Mouse (Mus musculus) heart, postnatal 36 days (tissue): ENCODE data around the gene Anxa1. TPM values are rescaled to one million over a fixed set of nuclear protein-coding genes. Genes with fewer than 3 reads are reported as not detected.

Experiments used
- DNase-seq, 2 experiments: peaks; one replicate each; pipeline ENCODE4 v3.0.0; 2021 to 2022
- intact Hi-C: fragments of 180-260 bp; cut with DNase I; formaldehyde crosslinking; loops from one replicate; pipeline ENCODE4 v1.15.1; 2025
- total RNA-seq, 2 experiments: library from RNA; stranded (reverse); gene quantifications; 2 replicates each; pipeline ENCODE4 v1.2.3; 2021

The Anxa1 gene
- 10 to 100 TPM; 24.8 to 26.2 TPM for total RNA-seq

DNA sequence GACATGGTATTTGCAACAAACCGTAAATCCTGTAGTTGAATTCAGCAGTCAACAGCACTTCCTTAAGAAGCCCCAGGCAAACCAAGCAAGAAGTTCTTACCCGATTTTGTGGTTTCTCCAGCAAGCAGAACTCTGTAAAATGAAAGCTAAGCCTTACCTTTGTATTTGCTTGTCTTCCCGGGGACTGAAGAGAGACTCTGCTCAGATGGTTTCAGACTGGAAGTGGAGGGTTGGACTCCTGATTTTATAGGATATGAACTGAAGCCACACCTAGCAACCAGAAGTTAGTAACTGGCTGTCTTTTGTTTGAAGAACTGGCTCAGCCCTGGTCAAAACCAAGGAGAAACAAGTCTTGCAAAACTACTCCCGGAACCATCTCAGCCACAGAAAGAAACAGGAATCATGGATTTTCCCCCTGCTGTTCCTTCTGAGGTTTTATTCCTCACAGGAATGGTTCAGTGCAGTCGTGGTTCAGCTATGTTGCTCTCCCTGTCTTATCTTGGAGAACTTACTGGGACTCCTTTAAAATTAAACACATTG, at the start of gene Anxa1:
Gene Anxa1 (minus strand): TSS at position 490 of the 540 bp plus-strand sequence.
- DNase-seq, result peak; percentile 52 to 56
- intact Hi-C loops, result no loop called here

- intact Hi-C loops, result no loop called here
- peak in 1 of 2 experiments; percentile 3 for DNase-seq
Measured at GRCm38 (mm10) chr19:20437043-20437442, 46.3 kb upstream of the Anxa1 start.

GRCm38 (mm10) chr19:20434541-20434940, 43.8 kb upstream of the Anxa1 start:
- DNase-seq, result peak; percentile 57 to 74
- intact Hi-C loops, result loop anchor here (1.0 kb wide), 1 partner anchor 72 kb away; no protein-coding TSS in a partner anchor

DNA sequence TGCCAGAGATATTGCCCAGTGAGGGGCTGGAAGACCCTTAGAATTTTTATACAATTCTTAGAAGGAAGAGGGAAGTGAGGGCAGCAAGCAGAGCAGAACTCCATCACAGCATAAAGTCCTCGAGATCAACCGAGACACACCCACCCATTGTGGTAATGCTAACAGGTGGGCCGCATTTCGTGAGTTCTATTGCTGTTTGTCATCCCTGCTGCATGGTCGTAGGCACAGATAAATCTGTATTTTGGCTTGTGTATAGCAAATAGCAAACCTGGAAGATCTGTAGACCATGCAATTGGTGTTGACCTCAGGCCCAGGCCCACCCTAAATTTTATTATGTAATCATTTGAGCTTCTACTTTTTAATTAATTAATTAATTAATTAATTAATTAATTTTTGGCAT, 43.2 kb upstream of the Anxa1 start:
- intact Hi-C loops, result loop anchor here (1.0 kb wide), 1 partner anchor 72 kb away; no protein-coding TSS in a partner anchor
- no peak for DNase-seq

DNA sequence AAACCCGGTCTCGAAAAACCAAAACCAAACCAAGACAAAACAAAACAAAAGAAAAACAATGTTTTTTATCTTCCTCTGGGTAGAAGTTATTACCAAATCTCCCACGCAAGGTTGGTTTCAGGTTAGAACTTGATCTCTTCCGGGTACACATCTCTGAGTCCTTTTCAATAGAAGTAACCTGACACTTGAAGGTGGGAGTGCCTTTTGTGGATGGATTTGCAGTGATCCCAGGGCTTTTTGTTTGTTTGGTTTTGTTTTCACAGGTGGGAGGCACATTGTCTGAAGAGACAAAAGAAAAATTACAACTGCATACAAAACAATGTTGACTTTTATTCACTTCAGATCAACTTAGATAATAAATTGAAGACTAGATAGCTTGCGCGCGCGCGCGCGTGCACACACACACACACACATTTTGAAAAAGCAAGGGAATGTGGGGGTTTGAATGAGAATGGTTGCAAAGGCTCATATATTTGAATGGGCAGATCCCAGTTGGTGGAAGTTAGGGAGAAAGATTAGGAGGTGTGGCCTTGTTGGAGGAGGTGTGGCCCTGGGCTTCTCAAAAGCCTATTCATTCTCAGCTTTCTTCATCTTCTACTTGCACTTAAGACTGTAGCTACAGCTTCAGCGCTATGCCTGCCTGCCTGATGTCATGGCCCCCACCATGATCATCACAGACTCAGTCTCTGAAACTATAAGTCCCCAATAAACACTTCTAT, 35.9 kb upstream of the Anxa1 start:
- DNase-seq, result no peak
- intact Hi-C loops, result no loop called here

DNA sequence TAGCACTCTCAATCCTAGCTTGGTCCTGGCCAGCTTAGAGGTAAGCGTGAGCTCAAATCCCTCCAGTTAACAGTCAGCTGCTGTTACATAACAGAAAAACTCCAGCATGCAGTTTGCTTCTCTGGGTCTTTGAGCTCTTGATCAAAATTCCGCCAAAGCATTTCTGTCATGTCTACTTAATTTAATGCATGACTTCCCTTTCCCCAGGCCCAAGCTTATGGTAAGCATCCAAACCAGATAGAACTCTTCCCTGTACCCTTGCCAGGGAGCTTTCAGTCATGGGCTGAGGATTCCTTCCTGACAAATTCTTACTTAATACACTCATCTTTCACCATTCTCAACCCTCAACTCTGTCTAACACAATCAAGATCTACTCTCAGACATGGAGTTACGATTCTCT, 20.5 kb upstream of the Anxa1 start:
- intact Hi-C loops, result no loop called here
- DNase-seq, result no peak

DNA sequence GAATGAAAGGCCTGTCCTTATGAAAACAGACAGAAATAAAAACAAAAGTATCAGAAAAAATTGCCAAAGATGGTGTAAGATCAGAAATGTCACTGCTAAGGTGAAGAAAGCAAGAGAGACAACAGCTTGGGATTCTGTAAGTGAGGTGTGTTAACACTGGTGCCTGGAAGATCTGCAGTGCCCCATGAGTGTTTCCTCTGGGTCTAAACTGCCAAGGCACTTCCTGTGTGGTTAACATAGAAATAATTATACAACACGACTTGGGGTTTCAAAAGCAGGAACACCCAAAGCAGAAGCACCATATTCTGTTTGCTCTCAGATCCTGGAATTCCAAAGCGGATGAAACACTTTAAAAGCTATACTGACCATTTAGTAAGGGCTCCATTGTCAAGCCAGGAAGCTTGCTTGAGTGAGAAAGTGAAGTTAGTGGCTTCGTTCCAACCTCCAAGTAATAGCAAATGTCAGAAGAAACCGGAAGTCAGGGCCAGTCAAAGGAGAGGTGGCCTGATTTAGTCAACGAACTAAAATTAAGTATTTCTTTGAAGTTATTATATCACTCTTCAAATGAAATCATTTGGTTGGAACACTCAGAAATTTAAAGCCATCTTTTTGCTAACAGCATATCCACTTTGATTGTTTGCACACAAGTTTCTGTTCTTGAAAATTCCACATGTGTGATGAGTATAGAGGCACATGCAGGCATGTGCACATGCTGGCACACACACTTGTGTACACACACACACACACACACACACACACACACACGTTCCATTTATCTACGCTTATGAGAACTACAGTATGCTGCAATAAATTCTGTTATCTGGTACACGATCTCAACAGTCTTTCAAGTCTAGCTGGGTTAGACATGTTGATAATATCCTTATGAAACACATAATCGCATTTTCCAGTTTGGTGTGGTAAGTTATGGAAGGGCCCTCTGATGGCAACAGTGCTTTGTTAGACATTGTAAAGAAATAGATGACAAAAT, 19.1 kb upstream of the Anxa1 start:
- DNase-seq, result no peak
- intact Hi-C loops, result no loop called here

- intact Hi-C loops, result no loop called here
- no peak for DNase-seq
Measured at GRCm38 (mm10) chr19:20406475-20406874, 15.7 kb upstream of the Anxa1 start.

GRCm38 (mm10) chr19:20405015-20405414, 14.3 kb upstream of the Anxa1 start:
- no peak for DNase-seq
- intact Hi-C loops, result no loop called here

GRCm38 (mm10) chr19:20403740-20404139, 13.0 kb upstream of the Anxa1 start:
- intact Hi-C loops, result no loop called here
- no peak for DNase-seq

GRCm38 (mm10) chr19:20403219-20403618, 12.5 kb upstream of the Anxa1 start:
- DNase-seq, result no peak
- intact Hi-C loops, result no loop called here

GRCm38 (mm10) chr19:20402516-20403200, 11.9 kb upstream of the Anxa1 start:
- intact Hi-C loops, result no loop called here
- DNase-seq, result no peak

- intact Hi-C loops, result no loop called here
- no peak for DNase-seq
Measured at GRCm38 (mm10) chr19:20401961-20402360, 11.2 kb upstream of the Anxa1 start.

GRCm38 (mm10) chr19:20399187-20399586, 8.4 kb upstream of the Anxa1 start:
- no peak for DNase-seq
- intact Hi-C loops, result no loop called here

GRCm38 (mm10) chr19:20397092-20397491, 6.3 kb upstream of the Anxa1 start:
- intact Hi-C loops, result no loop called here
- no peak for DNase-seq

- DNase-seq, result no peak
Measured at GRCm38 (mm10) chr19:20393556-20394274, 3.0 kb upstream of the Anxa1 start.

GRCm38 (mm10) chr19:20389723-20390122, 1.0 kb downstream of the Anxa1 start:
- intact Hi-C loops, result no loop called here
- peak in 1 of 2 experiments; percentile 14 for DNase-seq

More at GRCm38 (mm10) chr19:20393556-20394274, 3.0 kb upstream of the Anxa1 start:
- intact Hi-C loops, result no loop called here

DNA sequence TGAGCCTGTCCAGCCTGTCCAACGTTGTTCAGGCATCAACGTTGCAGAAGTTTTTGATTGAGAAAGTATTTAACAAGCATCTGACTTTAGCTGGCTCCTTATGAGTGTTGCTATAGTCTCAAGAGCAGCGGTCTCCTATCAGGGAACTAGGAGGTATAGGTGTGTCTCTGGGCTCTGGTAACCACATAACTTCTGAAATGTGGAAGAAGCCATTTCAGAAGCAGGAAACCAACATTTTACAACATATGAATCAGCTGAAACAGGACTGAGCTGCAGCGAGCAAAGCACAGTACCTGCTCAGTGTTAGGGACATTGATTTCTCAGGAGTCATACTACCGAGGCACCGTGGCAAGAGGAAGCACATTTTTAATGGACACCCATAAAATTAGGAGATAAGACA, 1.5 kb downstream of the Anxa1 start:
- no peak for DNase-seq
- intact Hi-C loops, result no loop called here

DNA sequence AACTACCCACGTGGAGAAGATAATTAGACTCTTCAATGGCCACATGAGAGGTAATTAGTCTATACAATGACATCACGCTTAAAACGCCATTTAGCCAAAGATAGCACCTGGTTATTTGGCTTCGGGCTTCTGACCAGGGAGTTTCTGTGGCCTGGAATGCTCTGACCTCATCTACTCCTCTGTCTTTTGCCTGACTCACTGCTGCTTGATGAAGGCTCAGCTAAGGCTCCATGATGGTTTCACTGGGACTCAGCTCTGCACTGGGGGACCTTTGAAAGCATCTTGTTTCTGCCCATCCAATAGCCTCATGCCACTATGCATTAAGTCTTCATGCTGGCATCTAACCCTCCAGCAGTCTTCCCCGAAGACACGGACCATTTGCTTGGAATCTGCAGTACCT, 2.5 kb downstream of the Anxa1 start:
- no peak for DNase-seq
- intact Hi-C loops, result no loop called here

GRCm38 (mm10) chr19:20386296-20386695, 4.4 kb downstream of the Anxa1 start:
- intact Hi-C loops, result no loop called here
- no peak for DNase-seq
